Mouse (Mus musculus) midbrain, embryonic 16.5 days (tissue): ENCODE measurements around the gene Gm44579. TPM values are rescaled to one million over a fixed set of nuclear protein-coding genes. Genes with fewer than 3 reads are reported as not detected.

Experiments
- ATAC-seq: fragments of 200-750 bp; cut with Nextera tagmentation; 2 replicates; pipeline ENCODE4 v1.8.0; 2017; ENCODE audit warnings: moderate TSS enrichment
- H3K27ac ChIP-seq: fragments of 300-500 bp; sonication (generic); 2 replicates; pipeline ENCODE4 v1.5.1; 2014; ENCODE audit warnings: mild to moderate bottlenecking, low read length, mixed read lengths
- H3K27me3 ChIP-seq: fragments of 300-500 bp; sonication (generic); 2 replicates; pipeline ENCODE4 v1.6.1; 2014; ENCODE audit warnings: low read depth, low read length, mixed read lengths; ENCODE audit not compliant: control insufficient read depth, insufficient read depth
- H3K36me3 ChIP-seq: fragments of 300-500 bp; sonication (generic); 2 replicates; pipeline ENCODE4 v1.6.1; 2014; ENCODE audit warnings: mild to moderate bottlenecking, low read length, moderate library complexity, mixed read lengths; ENCODE audit not compliant: control insufficient read depth, insufficient read depth
- H3K4me1 ChIP-seq: fragments of 300-500 bp; sonication (generic); 2 replicates; pipeline ENCODE4 v1.6.1; 2014; ENCODE audit warnings: mild to moderate bottlenecking, low read length, mixed read lengths; ENCODE audit not compliant: control insufficient read depth, insufficient read depth
- H3K4me2 ChIP-seq: fragments of 300-500 bp; sonication (generic); 2 replicates; pipeline ENCODE4 v1.6.1; 2014; ENCODE audit warnings: mild to moderate bottlenecking, low read length, mixed read lengths
- H3K4me3 ChIP-seq: fragments of 300-500 bp; sonication (generic); 2 replicates; pipeline ENCODE4 v1.5.1; 2014; ENCODE audit warnings: low read depth, mild to moderate bottlenecking, low read length, moderate library complexity, mixed read lengths
- H3K9ac ChIP-seq: fragments of 300-500 bp; sonication (generic); 2 replicates; pipeline ENCODE4 v1.6.1; 2014; ENCODE audit warnings: low read depth, low read length, mixed read lengths
- H3K9me3 ChIP-seq: fragments of 300-500 bp; sonication (generic); replicated peaks from 2 replicates; pipeline ENCODE4 v1.6.1; 2014; ENCODE audit warnings: mild to moderate bottlenecking, low read length, mixed read lengths; ENCODE audit not compliant: control insufficient read depth, poor library complexity, severe bottlenecking
- WGBS: fragments of 180-500 bp; shearing (Covaris S2); extraction: QIAGEN DNeasy Blood & Tissue Kit; methylation state at CpG from one replicate; pipeline ENCODE4 v1.1.7; 2014; 5-methylcytosine and 5-hydroxymethylcytosine counted together
- polyA plus RNA-seq: library from polyadenylated mRNA; unstranded; fragments of >200 nt; fragmentation: Nextera tagmentation; extraction: Ambion mirVana; gene quantifications from 2 replicates; pipeline ENCODE4 v1.2.1, GENCODE M21; 2015

Gene Gm44579
- polyA plus RNA-seq, 1 experiment from 2014 or later: not detected

DNA sequence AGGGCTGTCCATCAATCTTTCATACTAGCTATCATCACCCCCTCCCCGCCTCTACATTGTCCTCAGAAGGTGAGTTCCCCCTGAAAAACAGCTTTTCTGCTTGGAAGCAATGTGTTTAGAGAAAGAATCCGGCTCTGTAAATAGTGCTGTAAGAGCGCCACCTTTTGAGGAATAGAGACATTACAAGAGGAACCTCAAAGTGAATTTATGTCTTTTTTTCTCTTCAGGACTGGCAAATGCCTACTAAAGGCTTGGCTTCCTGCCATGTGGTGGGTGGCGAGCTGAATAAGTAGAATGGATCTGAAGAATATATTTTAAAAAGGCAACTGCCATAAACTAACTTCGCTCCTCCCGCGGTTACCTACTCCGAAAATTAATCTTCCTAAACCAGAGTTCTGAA is 47.0 kb downstream of the Gm44579 start:
- no peak overlapping the region for H3K9ac ChIP-seq

DNA sequence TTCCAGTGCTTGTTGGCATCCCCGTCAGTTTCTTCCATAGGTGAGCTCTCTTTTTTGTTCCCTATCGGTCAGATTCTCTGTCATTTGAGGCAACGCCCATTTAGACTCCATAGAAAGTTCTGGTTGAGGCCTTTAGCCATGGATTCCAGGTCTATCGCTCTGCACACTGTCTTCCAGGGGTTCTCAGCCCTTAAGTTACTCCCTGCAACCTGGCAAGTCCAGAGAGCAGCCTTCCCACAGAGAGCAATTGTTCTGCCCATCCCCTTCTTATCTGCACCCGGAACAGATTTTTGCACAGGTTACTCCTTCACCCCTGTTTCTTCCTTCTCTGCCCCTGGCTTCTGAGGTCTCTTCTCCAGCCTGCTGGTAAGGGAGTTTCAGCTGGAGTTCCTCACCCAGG is 48.7 kb downstream of the Gm44579 start:
- Histone ChIP-seq H3K4me3 (no peak overlapping the region), H3K27ac (no peak overlapping the region), H3K4me2 (peak overlapping the region; percentile 95), H3K9ac (0 out of 2 replicates have a peak overlapping the region, but pooled peaks have one; percentile 3), H3K36me3 (no peaks in the 10 kb centered on the region), H3K4me1 (peaks cover 36% of the 10 kb centered on the region), H3K9me3 (no peaks in the 10 kb centered on the region), H3K27me3 (peaks cover 3% of the 10 kb centered on the region)
- WGBS: 73% methylated on average over 5 of the region's 5 CpGs
- no peak for ATAC-seq

More for the DNA sequence above, 47.0 kb downstream of the Gm44579 start:
- H3K4me3 ChIP-seq: no peak overlapping the region
- no peak overlapping the region for H3K27ac ChIP-seq
- no peak for ATAC-seq
- WGBS: 33% methylated on average over 8 of the region's 8 CpGs
- no peaks in the 10 kb centered on the region for H3K9me3 ChIP-seq
- no peak overlapping the region for H3K4me2 ChIP-seq
- peaks cover 34% of the 10 kb centered on the region for H3K4me1 ChIP-seq
- H3K27me3 ChIP-seq: peaks cover 6% of the 10 kb centered on the region
- H3K36me3 ChIP-seq: no peaks in the 10 kb centered on the region

DNA sequence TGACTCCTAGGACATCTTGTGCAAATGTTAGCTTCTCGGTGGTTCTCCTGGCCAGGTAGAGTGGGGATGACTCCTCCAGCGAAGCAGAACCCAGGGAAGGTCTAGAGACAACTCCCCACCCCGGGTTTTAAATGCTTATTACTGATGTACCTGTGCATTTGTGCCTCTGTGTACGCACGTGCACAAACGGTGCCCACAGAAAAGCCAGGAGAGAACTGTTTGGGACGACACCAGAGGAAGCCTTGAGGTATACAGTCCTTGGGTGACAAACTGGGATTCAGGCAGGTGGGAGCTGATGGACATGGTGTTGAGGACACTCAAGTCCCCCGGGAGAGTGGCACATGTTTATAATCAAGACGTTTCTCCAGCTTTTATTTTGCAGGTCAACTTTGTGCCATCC is 49.9 kb downstream of the Gm44579 start:
- H3K4me3 ChIP-seq: peak overlapping the region; percentile 74
- peaks cover 43% of the 10 kb centered on the region for H3K4me1 ChIP-seq
- no peaks in the 10 kb centered on the region for H3K36me3 ChIP-seq
- H3K9me3 ChIP-seq: no peaks in the 10 kb centered on the region
- no peak overlapping the region for H3K9ac ChIP-seq
- peak overlapping the region; percentile 95 for H3K4me2 ChIP-seq
- 70% methylated on average over 9 of the region's 9 CpGs for WGBS
- no peak overlapping the region for H3K27ac ChIP-seq
- no peaks in the 10 kb centered on the region; the same call in 1 of the 2 replicates for H3K27me3 ChIP-seq
- no peak for ATAC-seq

DNA sequence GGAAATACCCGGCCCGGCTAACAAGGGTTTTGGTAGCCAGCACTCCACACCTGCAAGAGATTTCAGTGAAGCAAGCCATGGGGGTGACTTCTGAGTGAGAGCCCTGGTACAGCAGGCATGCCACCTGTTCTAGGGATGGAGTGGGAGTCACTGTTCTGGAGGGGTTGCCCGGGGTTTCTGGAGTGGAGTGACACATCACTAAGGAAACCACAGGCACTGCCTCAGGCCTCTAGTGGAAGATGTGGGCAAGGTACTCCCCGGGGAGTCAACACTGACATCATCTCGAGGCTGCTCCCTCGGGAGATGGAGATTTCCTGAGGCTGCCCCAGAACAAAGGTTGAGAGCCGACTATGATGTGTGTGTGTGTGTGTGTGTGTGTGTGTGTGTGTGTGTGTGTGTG is 50.4 kb downstream of the Gm44579 start:
- H3K4me1 ChIP-seq: peaks cover 43% of the 10 kb centered on the region
- H3K9ac ChIP-seq: peak overlapping the region; percentile 84
- H3K4me2 ChIP-seq: peak overlapping the region; percentile 95
- peak overlapping the region; percentile 74 for H3K4me3 ChIP-seq
- no peak overlapping the region for H3K27ac ChIP-seq
- no peaks in the 10 kb centered on the region for H3K9me3 ChIP-seq
- no peaks in the 10 kb centered on the region; the same call in 1 of the 2 replicates for H3K27me3 ChIP-seq
- H3K36me3 ChIP-seq: no peaks in the 10 kb centered on the region
- 26% methylated on average over 7 of the region's 7 CpGs for WGBS
- no peak for ATAC-seq

DNA sequence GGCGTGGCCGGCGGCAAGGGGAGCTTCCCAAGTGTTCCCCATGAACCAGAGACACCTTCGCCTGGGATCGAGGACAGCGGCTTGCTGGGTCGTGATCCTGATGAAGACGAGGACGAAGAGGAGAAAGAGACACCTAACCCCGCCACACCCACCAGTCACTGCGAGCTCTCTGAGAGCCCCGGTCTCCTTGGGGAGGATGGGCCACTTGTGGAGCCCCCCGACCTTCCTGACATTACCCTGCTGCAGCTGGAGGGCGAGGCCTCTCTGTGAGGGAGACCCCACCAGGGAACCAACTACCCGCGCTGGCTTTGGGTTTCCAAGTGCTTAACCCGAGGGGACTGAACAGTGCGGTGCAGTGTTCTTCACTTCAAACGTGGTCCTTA is 52.2 kb downstream of the Gm44579 start:
- Histone ChIP-seq H3K4me1 (peaks cover 42% of the 10 kb centered on the region), H3K4me2 (peak overlapping the region; percentile 95), H3K36me3 (no peaks in the 10 kb centered on the region), H3K9me3 (no peaks in the 10 kb centered on the region), H3K4me3 (peak overlapping the region; percentile 74), H3K27ac (peak overlapping the region; percentile 96; the same call in 1 of the 2 replicates), H3K27me3 (peaks cover under 1% of the 10 kb centered on the region; the same call in 1 of the 2 replicates), H3K9ac (peak overlapping the region; percentile 84)
- WGBS: 3% methylated on average over 19 of the region's 19 CpGs
- ATAC-seq: no peak

DNA sequence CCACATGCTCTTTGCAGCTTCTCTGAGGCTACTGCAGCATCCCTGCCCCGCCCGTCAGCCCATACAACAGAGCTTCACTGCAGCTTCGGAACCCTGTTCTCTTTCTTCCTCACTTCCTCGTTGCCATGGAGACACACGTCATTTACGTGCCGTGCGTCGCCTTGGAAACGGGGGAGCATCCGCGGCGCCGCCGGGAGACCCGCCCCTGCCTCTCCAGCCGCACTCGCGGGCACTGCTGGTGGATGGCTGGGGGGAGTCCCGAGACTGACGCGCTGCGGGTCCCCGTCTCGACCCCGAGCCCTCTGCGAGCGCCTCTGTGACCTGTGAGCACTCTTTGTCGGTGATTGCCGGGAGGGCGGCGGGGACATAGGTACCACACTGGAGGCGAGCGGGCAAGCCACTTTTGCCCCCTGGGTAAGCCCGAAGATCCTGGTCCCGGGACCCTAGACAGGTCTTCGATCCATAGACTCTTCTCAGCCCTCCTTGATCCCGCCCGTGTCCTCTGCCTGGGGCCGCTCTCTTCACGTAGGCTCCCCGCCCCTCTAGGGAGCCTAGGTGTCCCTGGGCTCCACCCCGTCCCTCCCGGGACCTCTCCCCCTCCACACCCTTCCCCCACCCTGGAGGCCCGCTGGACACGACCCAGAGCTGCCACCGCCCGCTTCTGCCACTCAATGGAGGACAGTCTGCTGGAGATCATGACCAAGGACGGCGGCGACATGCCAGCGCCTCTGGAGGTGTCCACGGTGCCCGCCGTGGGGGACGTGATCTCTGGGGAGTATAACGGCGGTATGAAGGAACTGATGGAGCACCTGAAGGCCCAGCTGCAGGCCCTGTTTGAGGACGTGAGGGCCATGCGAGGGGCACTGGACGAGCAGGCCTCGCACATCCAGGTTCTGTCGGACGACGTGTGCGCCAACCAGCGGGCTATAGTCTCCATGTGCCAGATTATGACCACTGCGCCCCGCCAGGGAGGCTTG is 52.8 kb downstream of the Gm44579 start:
- Histone ChIP-seq H3K4me2 (peak overlapping the region; percentile 95), H3K27me3 (peaks cover 3% of the 10 kb centered on the region; the same call in 1 of the 2 replicates), H3K4me3 (peak overlapping the region; percentile 74), H3K36me3 (no peaks in the 10 kb centered on the region), H3K4me1 (peaks cover 40% of the 10 kb centered on the region), H3K27ac (peak overlapping the region; percentile 96), H3K9me3 (no peaks in the 10 kb centered on the region), H3K9ac (peak overlapping the region; percentile 84)
- 1% methylated on average over 66 of the region's 69 CpGs for WGBS
- ATAC-seq: peak; percentile 93

DNA sequence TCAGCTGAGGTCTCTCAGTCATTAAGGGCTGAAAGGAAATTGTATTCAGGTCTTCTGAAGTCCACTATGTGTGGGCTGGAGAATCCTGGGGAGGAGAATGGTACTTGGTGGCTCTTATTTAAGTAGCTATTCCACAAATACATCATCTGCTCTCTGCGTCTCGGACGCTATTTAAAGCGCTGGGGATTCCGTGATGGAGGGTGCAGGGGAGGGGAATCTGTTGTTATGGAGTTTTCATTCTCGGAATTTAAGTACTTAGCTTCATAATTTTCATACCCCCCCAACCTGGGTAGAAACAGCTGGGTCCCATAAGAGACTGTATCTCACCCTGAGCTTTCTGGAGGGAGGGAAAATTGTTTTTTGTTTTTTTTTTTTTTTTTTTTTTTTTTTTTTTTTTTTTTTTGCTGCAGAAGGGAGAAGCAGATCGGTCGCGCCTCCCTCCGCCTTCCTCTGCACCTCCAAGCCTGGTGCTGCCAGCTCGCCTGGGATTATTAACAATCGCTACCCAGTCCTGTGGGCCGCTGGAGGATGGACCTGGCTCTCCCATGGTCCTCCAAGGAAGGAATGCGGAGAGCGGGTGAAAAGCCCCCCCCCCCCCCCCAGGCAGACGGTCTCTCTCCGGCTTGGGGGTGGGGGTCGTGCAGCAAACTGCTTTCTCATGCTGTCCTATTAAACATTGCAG is 53.7 kb downstream of the Gm44579 start, which contains the start of gene Ccdc184:
Gene Ccdc184, plus strand, starts transcription at position 196 of the 682 bp plus-strand sequence.
- Histone ChIP-seq H3K27me3 (peaks cover 3% of the 10 kb centered on the region; the same call in 1 of the 2 replicates), H3K4me1 (peaks cover 37% of the 10 kb centered on the region), H3K4me2 (peak within 1 kb of the TSS; percentile 95), H3K36me3 (no peaks in the 10 kb centered on the region), H3K9ac (peak within 1 kb of the TSS; percentile 84), H3K4me3 (peak within 1 kb of the TSS; percentile 74), H3K9me3 (no peaks in the 10 kb centered on the region), H3K27ac (peak within 1 kb of the TSS; percentile 96)
- 2% methylated on average over 15 of the region's 18 CpGs for WGBS
- peak; percentile 76 for ATAC-seq

DNA sequence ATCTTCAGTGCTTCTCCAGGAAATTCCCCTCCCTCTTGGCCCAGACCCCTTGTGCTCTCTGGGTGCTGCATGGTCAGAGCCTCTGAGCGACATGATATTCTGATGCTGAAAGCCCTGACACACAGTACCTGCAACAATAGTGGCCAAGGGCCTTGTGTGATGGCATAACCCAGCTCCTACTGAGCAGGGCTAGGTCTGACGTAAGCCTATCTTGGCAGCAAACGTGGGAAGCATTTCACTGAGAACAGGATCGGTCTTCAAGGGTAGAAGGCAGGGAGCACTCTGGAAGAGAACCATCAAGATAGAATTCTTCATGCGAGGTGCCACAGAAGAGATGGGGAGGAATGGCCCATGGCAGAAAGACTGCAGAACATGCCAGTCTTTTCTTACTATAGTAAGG is 55.3 kb downstream of the Gm44579 start, which contains the start of gene Asb8:
Gene Asb8, minus strand, starts transcription at position 101 of the 400 bp plus-strand sequence.
- WGBS: 86% methylated on average over 5 of the region's 5 CpGs
- H3K4me3 ChIP-seq: no peak within 1 kb of the TSS

More for the DNA sequence above, 55.3 kb downstream of the Gm44579 start, which contains the start of gene Asb8:
- H3K4me2 ChIP-seq: peak within 1 kb of the TSS; percentile 95; the same call in 1 of the 2 replicates
- peaks cover 23% of the 10 kb centered on the region for H3K4me1 ChIP-seq
- H3K9ac ChIP-seq: no peak within 1 kb of the TSS
- peaks cover 3% of the 10 kb centered on the region; the same call in 1 of the 2 replicates for H3K27me3 ChIP-seq
- ATAC-seq: no peak
- H3K9me3 ChIP-seq: no peaks in the 10 kb centered on the region
- no peak within 1 kb of the TSS for H3K27ac ChIP-seq
- H3K36me3 ChIP-seq: no peaks in the 10 kb centered on the region
